Mouse (Mus musculus): ENCODE measurements around the gene Mrpl22. TPM values are rescaled to one million over a fixed set of nuclear protein-coding genes. Genes with fewer than 3 reads are reported as not detected.
"Not testable (repeated sequence)": the region's sequence is repeated elsewhere in the genome, so short reads cannot be mapped to it uniquely, and the experiment has no call there.

Gene Mrpl22
- total RNA-seq, 2 experiments from 2014 or later, result 29.6 to 47.8 TPM

DNA sequence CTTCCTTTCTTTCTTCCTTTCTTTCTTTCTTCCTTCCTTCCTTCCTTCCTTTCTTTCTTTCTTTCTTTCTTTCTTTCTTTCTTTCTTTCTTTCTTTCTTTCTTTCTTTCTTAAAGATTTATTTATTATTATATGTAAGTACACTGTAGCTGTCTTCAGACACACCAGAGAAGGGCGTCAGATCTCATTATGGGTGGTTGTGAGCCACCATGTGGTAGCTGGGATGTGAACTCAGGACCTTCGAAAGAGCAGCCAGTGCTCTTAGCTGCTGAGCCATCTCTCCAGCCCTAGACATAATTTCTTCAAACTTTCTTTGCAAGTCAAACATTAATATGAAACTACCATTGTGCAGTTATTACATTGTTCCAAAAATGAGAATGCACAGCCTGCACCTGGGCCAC, 53.4 kb downstream of the Mrpl22 start:
- ATAC-seq (ENCODE audit: poor library complexity, severe bottlenecking), result not testable (repeated sequence)

DNA sequence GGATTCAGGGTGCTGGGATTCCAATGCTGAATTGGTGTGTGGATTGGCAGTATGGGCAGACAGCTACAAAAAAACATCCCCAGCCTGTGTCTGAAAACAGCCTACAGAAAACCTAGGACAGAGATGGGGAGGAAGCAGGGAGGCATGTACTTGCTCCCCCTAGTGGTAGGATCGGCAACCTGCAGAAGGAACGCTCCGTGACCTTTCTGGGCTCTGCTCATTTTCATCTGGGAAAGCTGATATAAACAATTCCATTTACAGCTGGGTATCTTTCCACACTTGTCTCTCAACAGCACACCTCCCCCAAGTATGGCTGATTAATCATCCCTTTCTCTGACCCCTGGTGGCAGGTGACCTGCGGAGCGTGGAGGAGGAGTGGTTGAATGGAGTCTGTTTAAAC, 54.2 kb downstream of the Mrpl22 start:
- ATAC-seq (ENCODE audit: poor library complexity, severe bottlenecking), result peak; percentile 90

GRCm38 (mm10) chr11:58226425-58226824, 55.0 kb downstream of the Mrpl22 start:
- ATAC-seq (ENCODE audit: poor library complexity, severe bottlenecking), result no peak

DNA sequence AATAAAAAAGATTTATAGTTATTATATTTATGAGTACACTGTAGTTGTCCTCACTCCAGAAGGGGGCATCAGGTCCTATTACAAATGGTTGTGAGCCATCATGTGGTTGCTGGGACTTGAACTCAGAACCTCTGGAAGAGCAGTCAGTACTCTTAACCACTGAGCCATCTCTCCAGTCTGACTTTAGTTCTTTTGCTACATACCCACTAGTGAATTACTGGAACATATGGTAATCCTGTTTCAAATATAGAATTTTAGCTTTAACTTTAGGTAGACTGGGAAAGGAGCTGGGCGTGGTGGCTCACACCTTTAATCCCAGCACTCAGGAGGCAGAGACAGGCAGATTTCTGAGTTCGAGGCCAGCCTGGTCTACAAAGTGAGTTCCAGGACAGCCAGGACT, 56.6 kb downstream of the Mrpl22 start:
- not testable (repeated sequence) for ATAC-seq (ENCODE audit: poor library complexity, severe bottlenecking)

Other genes with a start within 250 kb of the Mrpl22 start
- 62.3 and 65.1 TPM in 2 replicates for gene Larp1, start 162.6 kb upstream of the Mrpl22 start, total RNA-seq (2015)
- 29.8 and 38.1 TPM in 2 replicates for gene Larp1, start 162.6 kb upstream of the Mrpl22 start, total RNA-seq (2017)
- gene Gm12248, start 78.5 kb upstream of the Mrpl22 start, total RNA-seq (2015), result not detected in 2 replicates
- not detected in 2 replicates for gene Gm12248, start 78.5 kb upstream of the Mrpl22 start, total RNA-seq (2017)
- 57.4 and 62.3 TPM in 2 replicates for gene Cnot8, start 67.5 kb upstream of the Mrpl22 start, total RNA-seq (2015)
- gene Cnot8, start 67.5 kb upstream of the Mrpl22 start, total RNA-seq (2017), result 86.3 and 88.8 TPM in 2 replicates
- 3.4 and 7.3 TPM in 2 replicates for gene Gemin5, start 3.1 kb upstream of the Mrpl22 start, total RNA-seq (2015)
- gene Gemin5, start 3.1 kb upstream of the Mrpl22 start, total RNA-seq (2017), result 7.4 and 7.8 TPM in 2 replicates
- 21.0 and 23.8 TPM in 2 replicates for gene Igtp, start 27.9 kb downstream of the Mrpl22 start, total RNA-seq (2015)
- 14.0 and 16.0 TPM in 2 replicates for gene Igtp, start 27.9 kb downstream of the Mrpl22 start, total RNA-seq (2017)
- 19.7 and 23.3 TPM in 2 replicates for gene Irgm2, start 28.0 kb downstream of the Mrpl22 start, total RNA-seq (2015)
- 18.2 and 18.7 TPM in 2 replicates for gene Irgm2, start 28.0 kb downstream of the Mrpl22 start, total RNA-seq (2017)
- 12.5 and 18.7 TPM in 2 replicates for gene 4930438A08Rik, start 103.1 kb downstream of the Mrpl22 start, total RNA-seq (2015)
- 23.6 and 30.1 TPM in 2 replicates for gene 4930438A08Rik, start 103.1 kb downstream of the Mrpl22 start, total RNA-seq (2017)
- gene Zfp692, start 135.4 kb downstream of the Mrpl22 start, total RNA-seq (2015), result 5.6 and 9.7 TPM in 2 replicates
- 8.6 and 9.2 TPM in 2 replicates for gene Zfp692, start 135.4 kb downstream of the Mrpl22 start, total RNA-seq (2017)
- gene Zfp672, start 158.7 kb downstream of the Mrpl22 start, total RNA-seq (2015), result 26.9 and 28.8 TPM in 2 replicates
- gene Zfp672, start 158.7 kb downstream of the Mrpl22 start, total RNA-seq (2017), result 14.7 and 19.2 TPM in 2 replicates
- 3.8 and 4.1 TPM in 2 replicates for gene Sh3bp5l, start 159.1 kb downstream of the Mrpl22 start, total RNA-seq (2015)
- gene Sh3bp5l, start 159.1 kb downstream of the Mrpl22 start, total RNA-seq (2017), result 13.6 and 20.5 TPM in 2 replicates
- not detected in 2 replicates for gene Lypd8, start 207.4 kb downstream of the Mrpl22 start, total RNA-seq (2015)
- gene Lypd8, start 207.4 kb downstream of the Mrpl22 start, total RNA-seq (2017), result not detected in 2 replicates
- gene 1810065E05Rik, start 249.4 kb downstream of the Mrpl22 start, total RNA-seq (2015), result not detected in 2 replicates
- not detected in 2 replicates for gene 1810065E05Rik, start 249.4 kb downstream of the Mrpl22 start, total RNA-seq (2017)